Mouse (Mus musculus) myocyte (in vitro differentiated cells): ENCODE results near the gene E130311K13Rik.

ENCODE experiments used
- CEBPB ChIP-seq: IDR thresholded peaks from 2 replicates; pipeline ENCODE4 v1.6.1; 2011; ENCODE audit warnings: mild to moderate bottlenecking, moderate library complexity; ENCODE audit not compliant: poor library complexity, insufficient read depth, severe bottlenecking
- MAX ChIP-seq: IDR thresholded peaks from one replicate; pipeline ENCODE4 v1.6.1; 2011; ENCODE audit warnings: low read depth, mild to moderate bottlenecking, control low read depth
- MYOG ChIP-seq, 3 experiments: IDR thresholded peaks; one replicate each; pipeline ENCODE4 v1.6.1; 2011; ENCODE audit warnings: control low read depth in 2 of 3, low read depth in 2 of 3, mild to moderate bottlenecking in 2 of 3; ENCODE audit not compliant: insufficient read length in 2 of 3, control insufficient read depth in 1 of 3, insufficient read depth in 1 of 3
- POLR2A ChIP-seq: IDR thresholded peaks from one replicate; pipeline ENCODE4 v1.6.1; 2011; ENCODE audit warnings: low read depth, mild to moderate bottlenecking, control low read depth, moderate library complexity; ENCODE audit not compliant: insufficient read length
- POLR2AphosphoS2 ChIP-seq: IDR thresholded peaks from one replicate; pipeline ENCODE4 v1.6.1; 2011; ENCODE audit warnings: low read depth, control low read depth; ENCODE audit not compliant: insufficient read length
- SRF ChIP-seq: IDR thresholded peaks from one replicate; pipeline ENCODE4 v1.6.1; 2011; ENCODE audit warnings: low read depth; ENCODE audit not compliant: control insufficient read depth, insufficient read length
- TCF12 ChIP-seq: IDR thresholded peaks from one replicate; pipeline ENCODE4 v1.6.1; 2011; ENCODE audit warnings: mild to moderate bottlenecking, control low read depth; ENCODE audit not compliant: poor library complexity, insufficient read depth, severe bottlenecking
- TCF3 ChIP-seq: IDR thresholded peaks from one replicate; pipeline ENCODE4 v1.6.1; 2011; ENCODE audit warnings: low read depth, control low read depth; ENCODE audit not compliant: insufficient read length
- USF1 ChIP-seq: IDR thresholded peaks from one replicate; pipeline ENCODE4 v1.6.1; 2011; ENCODE audit warnings: low read depth, mild to moderate bottlenecking, control low read depth, moderate library complexity

DNA sequence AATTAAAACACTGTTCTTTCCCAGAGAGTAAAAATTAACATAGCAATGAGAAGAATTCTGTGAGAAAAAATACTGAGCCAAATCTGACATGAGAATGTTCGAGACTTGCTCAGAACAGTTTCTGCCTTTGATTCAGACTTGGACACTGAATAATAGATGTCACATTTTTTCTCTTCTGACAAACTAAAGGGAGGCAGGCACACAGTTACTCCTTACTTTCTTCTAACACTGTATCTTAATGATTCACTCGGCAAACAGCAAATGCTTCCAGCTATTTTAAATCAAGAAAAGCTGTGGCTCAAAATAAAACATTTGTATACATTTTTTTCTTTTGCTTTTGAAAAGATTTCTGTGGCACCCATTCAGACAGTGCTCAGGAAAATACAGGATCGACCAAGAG is 37.1 kb downstream of the E130311K13Rik start:
- TF ChIP-seq POLR2A, result no peak
- no peak for TF ChIP-seq TCF12
- no peak for TF ChIP-seq MAX
- TF ChIP-seq USF1, result no peak
- no peak for TF ChIP-seq SRF
- no peak for TF ChIP-seq MYOG (IDR thresholded peaks at IDR 0.05; ENCODE audit: control insufficient read depth in 1 of 3, insufficient read depth in 1 of 3, insufficient read length in 2 of 3, low read depth in 2 of 3)
- TF ChIP-seq POLR2AphosphoS2, result no peak
- no peak for TF ChIP-seq TCF3
- TF ChIP-seq CEBPB, result no peak
